ENCODE assay signal across 1 mouse cellular context in the genomic region with DNA sequence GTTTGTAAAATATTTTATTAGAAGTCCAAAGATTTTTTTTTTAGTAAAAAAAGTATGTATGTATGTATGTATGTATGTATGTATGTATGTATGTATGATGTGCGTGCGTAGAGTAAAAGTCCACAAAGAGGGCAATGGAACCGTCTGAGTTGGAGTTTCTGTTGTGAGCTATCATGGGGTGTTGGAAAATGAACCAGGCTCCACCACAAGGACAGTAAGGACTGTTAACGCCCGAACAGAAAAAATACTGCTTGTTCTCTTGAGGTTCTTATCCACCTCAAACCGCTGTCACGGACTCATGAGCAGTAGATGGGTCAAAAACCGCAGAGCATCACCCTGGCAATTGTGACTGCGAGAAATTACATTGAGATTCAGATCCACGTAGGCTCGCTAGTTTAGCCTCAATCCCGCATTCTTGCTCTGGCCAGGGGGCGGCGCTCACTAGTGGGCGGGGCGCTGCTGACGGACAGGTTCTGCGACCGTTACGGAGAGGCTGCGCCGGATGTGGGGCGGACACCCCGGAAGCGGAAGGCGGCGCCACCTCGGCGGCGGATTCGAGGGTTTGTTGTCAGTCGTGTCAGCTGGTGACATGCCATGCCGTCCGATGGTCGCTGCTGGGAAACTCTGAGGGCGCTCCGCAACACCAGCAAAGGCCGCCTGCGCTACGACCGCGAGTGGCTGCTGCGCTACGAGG.
TF ChIP-seq lines count a peak whose summit lies in the region.

TSS of gene Gle1 (plus strand) at position 521 of the 694 bp plus-strand sequence.

TF ChIP-seq in myocyte, 11 proteins besides CTCF, POLR2A, EP300 and RAD21 (continued from another document):
- TF ChIP-seq CEBPB (IDR thresholded peaks at IDR 0.05; ENCODE audit: insufficient read depth, poor library complexity, severe bottlenecking) (no peak), E2F4 (IDR thresholded peaks at IDR 0.05; ENCODE audit: insufficient read depth) (peak; percentile 97), POLR2AphosphoS2 (IDR thresholded peaks at IDR 0.05; ENCODE audit: insufficient read length, low read depth) (peak; percentile 63), MYOD1 (IDR thresholded peaks at IDR 0.05; ENCODE audit: control insufficient read depth in 1 of 3, insufficient read length in 2 of 3, low read depth in 2 of 3) (peak in 1 of 3 experiments; percentile 57)
